Mouse (Mus musculus) olfactory bulb, adult 2 months (tissue): ENCODE measurements around the gene Ttc28.

Experiments used
- CTCF ChIP-seq: fragments of 200-500 bp; IDR thresholded peaks from 2 replicates; pipeline ENCODE4 v1.5.1; 2012; ENCODE audit warnings: low read depth, mild to moderate bottlenecking, low read length, moderate library complexity; ENCODE audit not compliant: insufficient read depth
- POLR2A ChIP-seq: fragments of 200-500 bp; IDR thresholded peaks from 2 replicates; pipeline ENCODE4 v1.6.1; 2012; ENCODE audit warnings: mild to moderate bottlenecking, low read depth, low read length, moderate library complexity; ENCODE audit not compliant: insufficient read depth

DNA sequence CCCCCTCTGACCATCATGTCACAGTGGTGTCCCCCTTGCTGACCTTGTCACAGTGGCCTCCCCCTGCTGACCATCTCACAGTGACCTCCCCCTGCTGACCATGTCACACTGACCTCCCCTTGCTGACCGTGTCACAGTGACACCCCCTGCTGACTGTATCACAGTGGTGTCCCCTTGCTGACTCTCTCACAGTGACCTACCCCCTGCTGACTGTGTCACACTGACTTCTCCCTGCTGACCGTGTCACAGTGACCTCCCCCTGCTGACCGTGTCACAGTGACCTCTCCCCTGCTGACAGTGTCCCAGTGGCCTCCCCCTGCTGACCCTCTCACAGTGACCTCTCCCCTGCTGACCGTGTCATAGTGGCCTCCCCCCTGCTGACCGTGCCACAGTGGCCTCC, 57.0 kb downstream of the Ttc28 start:
- TF ChIP-seq CTCF (no peak), POLR2A (no peak)
